Mouse (Mus musculus) kidney, embryonic 16.5 days (tissue): ENCODE results near the gene Wdhd1. TPM values are rescaled to one million over a fixed set of nuclear protein-coding genes. Genes with fewer than 3 reads are reported as not detected.

Source experiments
- ATAC-seq: fragments of 200-750 bp; cut with Nextera tagmentation; 2 replicates; pipeline ENCODE4 v1.8.0; 2017; ENCODE audit warnings: moderate TSS enrichment; ENCODE audit not compliant: low FRiP score, low TSS enrichment
- H3K27ac ChIP-seq: fragments of 300-500 bp; sonication (generic); 2 replicates; pipeline ENCODE4 v1.5.1; 2014; ENCODE audit warnings: low read length
- H3K27me3 ChIP-seq: fragments of 300-500 bp; sonication (generic); 2 replicates; pipeline ENCODE4 v1.6.1; 2014; ENCODE audit warnings: low read length, control low read depth, mixed read lengths; ENCODE audit not compliant: insufficient read depth
- H3K36me3 ChIP-seq: fragments of 300-500 bp; sonication (generic); 2 replicates; pipeline ENCODE4 v1.6.1; 2014; ENCODE audit warnings: low read length, control low read depth, mixed read lengths; ENCODE audit not compliant: insufficient read depth
- H3K4me1 ChIP-seq: fragments of 300-500 bp; sonication (generic); 2 replicates; pipeline ENCODE4 v1.6.1; 2014; ENCODE audit warnings: low read length, control low read depth, mixed read lengths; ENCODE audit not compliant: insufficient read depth
- H3K4me2 ChIP-seq: fragments of 300-500 bp; sonication (generic); replicated peaks from 2 replicates; pipeline ENCODE4 v1.6.1; 2014; ENCODE audit warnings: low read depth, low read length
- H3K4me3 ChIP-seq: fragments of 300-500 bp; sonication (generic); 2 replicates; pipeline ENCODE4 v1.5.1; 2014; ENCODE audit warnings: mild to moderate bottlenecking, low read length
- H3K9ac ChIP-seq: fragments of 300-500 bp; sonication (generic); replicated peaks from 2 replicates; pipeline ENCODE4 v1.6.1; 2014; ENCODE audit warnings: low read length
- H3K9me3 ChIP-seq: fragments of 300-500 bp; sonication (generic); 2 replicates; pipeline ENCODE4 v1.6.1; 2016; ENCODE audit warnings: low read length, control low read depth
- WGBS: fragments of 180-500 bp; shearing (Covaris S2); extraction: QIAGEN DNeasy Blood & Tissue Kit; methylation state at CpG from one replicate; pipeline ENCODE4 v1.1.7; 2014; 5-methylcytosine and 5-hydroxymethylcytosine counted together
- polyA plus RNA-seq: library from polyadenylated mRNA; unstranded; fragments of >200 nt; fragmentation: Nextera tagmentation; extraction: Ambion mirVana; gene quantifications from 2 replicates; pipeline ENCODE4 v1.2.1, GENCODE M21; 2015

Gene Wdhd1
- polyA plus RNA-seq, 1 experiment from 2014 or later = 26.5 TPM

- H3K27ac ChIP-seq = no peak overlapping the region
- no peak overlapping the region for H3K9ac ChIP-seq
- no peaks in the 10 kb centered on the region for H3K27me3 ChIP-seq
- WGBS = 88% methylated on average over 8 of the region's 8 CpGs
- H3K4me1 ChIP-seq = no peaks in the 10 kb centered on the region
- no peaks in the 10 kb centered on the region for H3K9me3 ChIP-seq
- no peaks in the 10 kb centered on the region for H3K36me3 ChIP-seq
- no peak overlapping the region for H3K4me3 ChIP-seq
- H3K4me2 ChIP-seq = no peak overlapping the region
- no peak for ATAC-seq
These were observed 50.7 kb downstream of the Wdhd1 start for GRCm38 (mm10) chr14:47225931-47226330.

- WGBS = 79% methylated on average over 10 of the region's 10 CpGs
- Histone ChIP-seq H3K4me1 (no peaks in the 10 kb centered on the region), H3K9me3 (no peaks in the 10 kb centered on the region), H3K36me3 (no peaks in the 10 kb centered on the region), H3K27ac (no peak overlapping the region), H3K4me2 (no peak overlapping the region), H3K27me3 (no peaks in the 10 kb centered on the region), H3K4me3 (no peak overlapping the region), H3K9ac (no peak overlapping the region)
- ATAC-seq = no peak
These were observed 52.0 kb downstream of the Wdhd1 start for GRCm38 (mm10) chr14:47224476-47225325.

- 73% methylated on average over 11 of the region's 11 CpGs for WGBS
- no peak overlapping the region for H3K4me3 ChIP-seq
- H3K9ac ChIP-seq = no peak overlapping the region
These were observed 53.8 kb downstream of the Wdhd1 start for GRCm38 (mm10) chr14:47222631-47223450.

GRCm38 (mm10) chr14:47221567-47221966, 55.1 kb downstream of the Wdhd1 start:
- no peaks in the 10 kb centered on the region for H3K4me1 ChIP-seq
- WGBS = 81% methylated on average over 11 of the region's 11 CpGs
- H3K4me2 ChIP-seq = no peak overlapping the region
- H3K4me3 ChIP-seq = no peak overlapping the region
- no peak overlapping the region for H3K9ac ChIP-seq
- no peaks in the 10 kb centered on the region for H3K9me3 ChIP-seq
- H3K36me3 ChIP-seq = no peaks in the 10 kb centered on the region
- no peak overlapping the region for H3K27ac ChIP-seq
- H3K27me3 ChIP-seq = no peaks in the 10 kb centered on the region
- ATAC-seq = no peak

More at GRCm38 (mm10) chr14:47222631-47223450, 53.8 kb downstream of the Wdhd1 start:
- Histone ChIP-seq H3K27ac (no peak overlapping the region), H3K27me3 (no peaks in the 10 kb centered on the region), H3K4me2 (no peak overlapping the region), H3K36me3 (no peaks in the 10 kb centered on the region), H3K4me1 (no peaks in the 10 kb centered on the region), H3K9me3 (no peaks in the 10 kb centered on the region)
- no peak for ATAC-seq

- Histone ChIP-seq H3K36me3 (no peaks in the 10 kb centered on the region), H3K4me3 (no peak overlapping the region), H3K4me1 (no peaks in the 10 kb centered on the region), H3K9ac (no peak overlapping the region), H3K9me3 (no peaks in the 10 kb centered on the region), H3K27me3 (no peaks in the 10 kb centered on the region), H3K4me2 (no peak overlapping the region), H3K27ac (no peak overlapping the region)
- ATAC-seq = no peak
- 84% methylated on average over 8 of the region's 8 CpGs for WGBS
These were observed 56.2 kb downstream of the Wdhd1 start for GRCm38 (mm10) chr14:47220231-47221025.

GRCm38 (mm10) chr14:47218766-47219606, 57.7 kb downstream of the Wdhd1 start:
- Histone ChIP-seq H3K4me3 (no peak overlapping the region), H3K4me1 (no peaks in the 10 kb centered on the region), H3K9ac (no peak overlapping the region), H3K27me3 (no peaks in the 10 kb centered on the region), H3K36me3 (no peaks in the 10 kb centered on the region), H3K4me2 (no peak overlapping the region), H3K9me3 (no peaks in the 10 kb centered on the region), H3K27ac (no peak overlapping the region)
- ATAC-seq = no peak
- 86% methylated on average over 9 of the region's 9 CpGs for WGBS

- no peaks in the 10 kb centered on the region for H3K9me3 ChIP-seq
- 93% methylated on average over 2 of the region's 2 CpGs for WGBS
- no peak for ATAC-seq
- no peaks in the 10 kb centered on the region for H3K27me3 ChIP-seq
- no peak overlapping the region for H3K9ac ChIP-seq
- no peaks in the 10 kb centered on the region for H3K4me1 ChIP-seq
- no peak overlapping the region for H3K27ac ChIP-seq
- no peaks in the 10 kb centered on the region for H3K36me3 ChIP-seq
- no peak overlapping the region for H3K4me3 ChIP-seq
- no peak overlapping the region for H3K4me2 ChIP-seq
These were observed 60.1 kb downstream of the Wdhd1 start for GRCm38 (mm10) chr14:47216541-47216940.

- ATAC-seq = no peak
- no peaks in the 10 kb centered on the region for H3K9me3 ChIP-seq
- no peaks in the 10 kb centered on the region for H3K36me3 ChIP-seq
- H3K4me2 ChIP-seq = no peak overlapping the region
- WGBS = 83% methylated on average over 5 of the region's 5 CpGs
- no peaks in the 10 kb centered on the region for H3K27me3 ChIP-seq
- H3K9ac ChIP-seq = no peak overlapping the region
- H3K4me3 ChIP-seq = no peak overlapping the region
- no peaks in the 10 kb centered on the region for H3K4me1 ChIP-seq
- H3K27ac ChIP-seq = no peak overlapping the region
These were observed 62.3 kb downstream of the Wdhd1 start for GRCm38 (mm10) chr14:47214367-47214766.

- no peak overlapping the region for H3K4me3 ChIP-seq
- H3K27me3 ChIP-seq = no peaks in the 10 kb centered on the region
- 86% methylated on average over 4 of the region's 4 CpGs for WGBS
- H3K36me3 ChIP-seq = no peaks in the 10 kb centered on the region
- no peak overlapping the region for H3K27ac ChIP-seq
- no peaks in the 10 kb centered on the region for H3K4me1 ChIP-seq
- H3K4me2 ChIP-seq = no peak overlapping the region
- ATAC-seq = no peak
- H3K9ac ChIP-seq = no peak overlapping the region
- H3K9me3 ChIP-seq = no peaks in the 10 kb centered on the region
These were observed 63.4 kb downstream of the Wdhd1 start for GRCm38 (mm10) chr14:47213305-47213704.
